Mouse (Mus musculus) gastrocnemius, postnatal 4 days (tissue): ENCODE results near the gene Cdh15. TPM values are rescaled to one million over a fixed set of nuclear protein-coding genes. Genes with fewer than 3 reads are reported as not detected.
A peak's percentile ranks its signal among the peaks of the same experiment; 100 is the strongest.

ENCODE experiments used
- DNase-seq, 2 experiments: peaks; one replicate each; pipeline ENCODE4 v3.0.0; 2021 to 2022; ENCODE audit warnings: low spot score in 2 of 2, mixed read lengths in 2 of 2
- long read RNA-seq, 2 experiments: library from polyadenylated mRNA; stranded (forward); transcript quantifications; one replicate each; pipeline ENCODE4 v2.0.0; 2021
- total RNA-seq, 2 experiments: library from RNA; stranded (reverse); gene quantifications; 2 replicates each; pipeline ENCODE4 v1.2.3; 2021

The Cdh15 gene
- total RNA-seq: 10 to 100 TPM; 54.8 to 65.3 TPM
- long read RNA-seq, experiment 1, transcript Cdh15-201 (14 exons, 3,251 nt): major isoform, 87 of 106 reads
- long read RNA-seq, experiment 1, partial matches to known transcripts: 16 of 106 reads
- long read RNA-seq, experiment 1, other reads (novel, unspliced or antisense): 3 of 106 reads
- long read RNA-seq, experiment 2, transcript Cdh15-201 (14 exons, 3,251 nt): major isoform, 138 of 171 reads
- long read RNA-seq, experiment 2, partial matches to known transcripts: 22 of 171 reads
- long read RNA-seq, experiment 2, other reads (novel, unspliced or antisense): 11 of 171 reads

DNA sequence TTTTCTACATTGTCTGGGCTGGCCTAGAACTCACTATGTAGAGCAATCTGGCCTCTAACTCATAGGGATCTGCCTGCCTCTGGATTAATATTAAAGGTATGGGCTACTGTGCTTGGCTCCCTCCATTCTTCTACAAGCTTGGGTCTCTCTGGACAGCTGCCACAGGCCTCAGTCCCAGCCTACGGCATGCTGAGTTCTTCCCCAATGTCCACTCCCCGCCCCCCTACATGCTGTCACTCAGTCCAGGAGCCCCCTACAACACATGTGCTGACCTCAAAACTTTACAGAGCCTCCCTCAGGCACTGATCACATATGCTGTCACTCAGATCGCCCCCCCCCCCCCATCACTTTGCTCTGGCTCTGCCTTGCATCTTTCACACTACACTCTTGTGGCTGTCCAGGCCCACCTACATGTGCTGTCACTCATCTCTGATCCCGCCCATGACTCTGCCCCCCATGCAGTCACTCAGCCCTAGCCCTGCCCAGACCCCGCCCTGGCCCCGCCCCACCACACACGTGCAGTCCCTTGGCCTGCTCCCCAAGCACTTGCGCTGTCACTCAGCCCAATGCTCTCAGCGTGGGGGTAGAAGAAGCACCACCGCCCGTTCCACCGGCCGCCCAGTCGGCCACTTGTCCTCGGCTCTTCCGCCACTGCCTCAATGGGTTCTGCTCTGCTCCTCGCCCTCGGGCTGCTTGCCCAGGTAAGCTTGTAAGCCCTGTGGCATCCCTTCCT, at the start of gene Cdh15:
Cdh15 (plus strand) TSS at position 138 of the 733 bp plus-strand sequence.
- peak; percentile 61 to 83 for DNase-seq

DNA sequence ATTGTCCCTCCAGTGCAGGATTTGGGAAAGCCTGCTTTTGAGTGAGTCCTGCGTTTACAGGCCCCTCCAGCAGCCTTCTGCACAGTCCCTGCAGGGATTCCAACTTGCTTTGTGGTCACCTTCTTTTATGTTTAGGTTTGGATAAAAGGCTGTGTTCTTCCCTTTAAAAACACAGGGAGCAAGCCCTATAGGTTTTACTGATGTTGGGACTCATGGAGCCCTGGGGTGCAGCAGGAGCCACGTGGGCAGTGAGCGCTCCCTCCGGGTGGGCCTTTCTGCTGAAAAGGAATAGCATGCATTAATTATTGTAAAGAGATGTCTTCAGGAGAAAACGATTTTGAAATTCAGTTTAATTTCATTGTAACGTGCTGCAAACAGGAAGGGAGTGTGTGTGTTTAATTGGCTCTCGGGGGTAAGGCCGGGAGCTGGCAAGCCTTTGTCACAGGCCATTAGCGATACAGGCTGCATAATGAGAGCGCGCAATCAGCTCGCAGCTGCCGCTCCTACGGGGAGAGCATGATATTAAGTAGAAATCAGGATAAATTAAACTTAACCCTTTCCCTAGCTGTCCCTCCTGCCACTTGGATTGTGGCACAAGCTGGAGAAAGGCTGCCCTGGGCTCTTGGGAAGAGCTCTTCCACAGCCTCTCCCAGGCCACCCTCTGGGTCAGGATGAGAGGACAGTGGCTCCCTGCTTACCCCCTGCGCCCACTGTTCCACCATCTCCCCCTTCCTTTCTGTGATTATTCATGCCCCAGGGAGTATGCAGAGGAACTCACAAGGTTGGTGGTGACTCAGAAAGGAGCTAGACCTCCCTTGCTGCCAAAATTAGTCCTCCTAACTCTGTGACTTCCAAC, 43.6 kb upstream of the Cdh15 start:
- DNase-seq: no peak

GRCm38 (mm10) chr8:122805349-122805748, 42.4 kb upstream of the Cdh15 start:
- DNase-seq: peak in 1 of 2 experiments; percentile 52

- DNase-seq: no peak
Measured at GRCm38 (mm10) chr8:122806956-122807538, 40.7 kb upstream of the Cdh15 start.

DNA sequence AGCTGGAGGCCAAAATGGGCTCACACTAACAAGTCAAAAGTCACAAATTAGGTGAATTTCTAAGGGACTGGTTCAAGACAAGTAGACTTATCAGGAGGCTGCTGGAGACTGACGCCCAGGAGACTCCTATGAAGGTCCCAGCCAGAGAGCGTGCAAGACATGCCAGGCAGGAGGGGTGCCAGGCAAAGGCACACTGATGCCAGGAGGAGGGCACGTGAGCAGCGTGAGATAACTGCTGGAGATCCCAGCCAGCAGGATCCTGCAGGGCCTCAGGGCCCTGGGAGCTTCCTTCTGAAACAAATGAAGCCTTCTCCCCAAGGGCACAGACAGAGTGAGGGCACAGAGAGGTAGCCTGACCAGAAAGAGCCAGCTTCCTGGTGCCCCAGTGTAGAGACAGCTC, 39.9 kb upstream of the Cdh15 start:
- no peak for DNase-seq

DNA sequence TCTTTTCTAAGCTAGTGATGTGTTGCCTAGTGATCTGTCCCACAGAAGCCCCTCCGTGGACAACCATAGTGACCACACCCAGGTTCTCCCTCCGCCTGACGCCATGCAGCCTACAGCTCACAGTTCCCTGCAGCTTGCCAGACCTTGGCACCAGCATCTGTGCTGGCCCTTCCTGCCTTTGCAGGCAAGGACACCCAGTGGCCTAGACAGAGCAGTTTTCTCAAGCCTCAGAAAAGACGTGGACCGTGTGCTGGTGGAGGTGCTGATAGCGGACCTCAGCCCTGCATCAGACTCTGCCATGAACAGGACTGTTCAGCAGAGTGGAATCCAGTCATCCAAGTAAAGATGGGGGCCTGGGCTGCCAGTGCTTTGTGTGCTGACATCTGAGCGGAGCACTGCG, 37.4 kb upstream of the Cdh15 start:
- DNase-seq: no peak

GRCm38 (mm10) chr8:122811870-122812494, 35.8 kb upstream of the Cdh15 start:
- DNase-seq: no peak

DNA sequence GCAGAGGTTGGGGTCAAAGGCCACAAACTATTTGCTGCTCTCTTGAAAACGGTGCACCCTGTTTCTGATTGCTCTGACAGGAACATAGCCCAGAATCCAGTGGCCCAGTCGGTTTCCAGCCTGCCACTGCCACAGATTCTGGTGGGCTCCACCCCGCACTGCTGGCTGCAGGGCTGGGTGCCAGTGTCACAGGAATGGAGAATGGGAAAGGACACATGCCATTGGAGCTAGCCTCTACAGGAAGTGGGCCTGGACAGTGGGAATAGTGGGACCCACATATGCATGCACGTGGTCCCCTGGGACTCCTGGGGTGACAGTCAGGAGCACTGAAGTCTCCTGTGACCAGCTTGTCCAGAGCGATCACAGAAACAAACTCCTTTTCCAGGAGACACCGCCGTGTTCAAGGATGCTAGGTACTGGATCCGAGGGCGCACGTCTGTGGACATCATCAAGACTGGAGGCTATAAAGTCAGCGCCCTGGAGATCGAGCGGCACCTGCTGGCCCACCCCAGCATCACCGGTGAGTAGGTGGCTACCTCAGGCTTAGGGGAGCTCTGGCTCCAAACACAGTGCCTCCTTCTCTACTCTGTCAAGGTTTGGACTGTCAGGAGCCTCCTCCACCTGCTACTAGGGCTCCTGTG, 35.0 kb upstream of the Cdh15 start:
- DNase-seq: no peak

GRCm38 (mm10) chr8:122814608-122815007, 33.2 kb upstream of the Cdh15 start:
- DNase-seq: no peak

- DNase-seq: no peak
Measured at GRCm38 (mm10) chr8:122816965-122817364, 30.8 kb upstream of the Cdh15 start.

- DNase-seq: no peak
Measured at GRCm38 (mm10) chr8:122817724-122818496, 29.9 kb upstream of the Cdh15 start.

DNA sequence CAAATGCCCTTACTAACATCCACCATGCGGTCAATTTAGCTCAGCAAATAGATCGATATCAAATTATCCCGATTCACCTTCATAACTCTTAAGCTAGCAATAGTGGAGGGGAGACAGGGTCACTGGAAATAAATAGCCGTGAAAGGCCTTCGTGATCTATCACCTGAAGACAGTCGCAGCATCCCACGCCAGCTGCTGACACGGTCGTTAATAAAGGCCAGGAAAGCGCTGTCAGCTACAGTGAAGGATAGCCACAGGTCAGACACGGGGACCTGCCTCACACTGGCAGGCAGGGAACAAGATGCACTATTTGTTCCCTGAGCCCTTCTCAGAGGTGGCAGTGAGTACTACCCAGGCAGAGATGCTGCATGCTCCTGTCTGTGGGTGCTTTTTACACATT, 28.0 kb upstream of the Cdh15 start:
- no peak for DNase-seq

DNA sequence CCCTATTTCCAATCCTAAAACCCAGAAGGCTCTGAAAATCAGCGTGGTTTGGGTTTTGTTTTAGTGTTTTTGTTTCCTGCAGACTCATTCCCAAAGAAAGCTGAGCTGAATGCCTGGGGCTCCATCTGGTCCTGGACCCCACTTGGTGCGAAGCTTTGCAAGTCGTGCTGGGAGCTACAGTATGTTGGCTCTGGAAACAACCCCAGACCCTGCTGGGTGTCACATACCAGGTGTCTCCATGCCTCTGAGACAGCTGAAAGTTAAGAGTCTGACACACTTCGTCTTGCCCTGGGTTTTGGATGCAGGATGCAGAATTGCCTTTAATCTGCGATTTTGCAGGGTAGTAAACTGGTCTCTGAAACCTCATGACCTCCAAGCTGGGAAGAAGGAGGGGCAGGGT, 23.2 kb upstream of the Cdh15 start:
- no peak for DNase-seq

- no peak for DNase-seq
Measured at GRCm38 (mm10) chr8:122824986-122825385, 22.8 kb upstream of the Cdh15 start.

DNA sequence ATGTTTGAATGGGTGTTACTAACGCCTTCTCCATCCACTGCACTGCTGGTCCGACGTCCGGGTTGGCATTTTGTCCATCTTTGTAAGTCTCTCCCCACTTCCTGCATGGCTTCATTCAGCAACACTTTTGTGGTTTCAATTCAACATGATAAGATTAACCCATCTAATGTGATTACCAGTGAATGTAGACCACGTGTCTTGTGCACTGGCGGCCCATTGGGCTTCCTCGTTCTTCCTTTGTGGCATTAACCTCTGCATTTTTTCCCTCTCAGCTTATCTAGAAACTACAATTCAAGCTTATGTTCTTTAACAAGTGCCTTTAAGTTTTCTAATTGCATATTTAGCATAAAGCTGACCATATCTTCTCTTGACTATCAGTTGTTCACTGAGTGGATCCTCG, 22.4 kb upstream of the Cdh15 start:
- no peak for DNase-seq

GRCm38 (mm10) chr8:122829396-122829795, 18.4 kb upstream of the Cdh15 start:
- no peak for DNase-seq

GRCm38 (mm10) chr8:122830349-122831061, 17.3 kb upstream of the Cdh15 start:
- DNase-seq: peak; percentile 87 to 88

- DNase-seq: no peak
Measured at GRCm38 (mm10) chr8:122834416-122834815, 13.3 kb upstream of the Cdh15 start.

- DNase-seq: peak; percentile 61 to 73
Measured at GRCm38 (mm10) chr8:122834971-122835370, 12.8 kb upstream of the Cdh15 start.
